Mouse (Mus musculus) midbrain, embryonic 14.5 days (tissue): ENCODE results near the gene 1810062G17Rik. TPM values are rescaled to one million over a fixed set of nuclear protein-coding genes. Genes with fewer than 3 reads are reported as not detected.

ENCODE experiments used
- ATAC-seq: fragments of 200-750 bp; cut with Nextera tagmentation; 2 replicates; pipeline ENCODE4 v1.8.0; 2017; ENCODE audit warnings: moderate number of reproducible peaks, moderate library complexity; ENCODE audit not compliant: low FRiP score, low TSS enrichment
- DNase-seq: peaks from one replicate; pipeline ENCODE4 v3.0.0-alpha.2; 2015
- H3K27ac ChIP-seq: fragments of 300-500 bp; sonication (generic); replicated peaks from 2 replicates; pipeline ENCODE4 v1.5.1; 2014; ENCODE audit warnings: mild to moderate bottlenecking, low read depth, low read length, moderate library complexity
- H3K27me3 ChIP-seq: fragments of 300-500 bp; sonication (generic); 2 replicates; pipeline ENCODE4 v1.6.1; 2014; ENCODE audit warnings: low read length, control low read depth, mixed read lengths; ENCODE audit not compliant: control insufficient read depth, insufficient read depth
- H3K36me3 ChIP-seq: fragments of 300-500 bp; sonication (generic); 2 replicates; pipeline ENCODE4 v1.6.1; 2014; ENCODE audit warnings: low read length, control low read depth; ENCODE audit not compliant: control insufficient read depth, insufficient read depth
- H3K4me1 ChIP-seq: fragments of 300-500 bp; sonication (generic); 2 replicates; pipeline ENCODE4 v1.6.1; 2014; ENCODE audit warnings: mild to moderate bottlenecking, antibody characterized with exemption, low read length, control low read depth; ENCODE audit not compliant: control insufficient read depth, insufficient read depth
- H3K4me2 ChIP-seq: fragments of 300-500 bp; sonication (generic); 2 replicates; pipeline ENCODE4 v1.6.1; 2014; ENCODE audit warnings: mild to moderate bottlenecking, low read length, moderate library complexity
- H3K4me3 ChIP-seq: fragments of 300-500 bp; sonication (generic); replicated peaks from 2 replicates; pipeline ENCODE4 v1.5.1; 2014; ENCODE audit warnings: low read depth, low read length
- H3K9ac ChIP-seq: fragments of 300-500 bp; sonication (generic); replicated peaks from 2 replicates; pipeline ENCODE4 v1.6.1; 2014; ENCODE audit warnings: mild to moderate bottlenecking, low read length, moderate library complexity
- H3K9me3 ChIP-seq: fragments of 300-500 bp; sonication (generic); 2 replicates; pipeline ENCODE4 v1.6.1; 2016; ENCODE audit warnings: low read length, control low read depth, mixed read lengths; ENCODE audit not compliant: control insufficient read depth
- WGBS: fragments of 180-500 bp; shearing (Covaris S2); extraction: QIAGEN DNeasy Blood & Tissue Kit; methylation state at CpG from one replicate; pipeline ENCODE4 v1.1.7; 2014; 5-methylcytosine and 5-hydroxymethylcytosine counted together
- polyA plus RNA-seq: library from polyadenylated mRNA; unstranded; fragments of >200 nt; fragmentation: Nextera tagmentation; extraction: Ambion mirVana; gene quantifications from 2 replicates; pipeline ENCODE4 v1.2.1, GENCODE M21; 2014

1810062G17Rik gene
- polyA plus RNA-seq, 1 experiment from 2014 or later: 0.24 TPM

DNA sequence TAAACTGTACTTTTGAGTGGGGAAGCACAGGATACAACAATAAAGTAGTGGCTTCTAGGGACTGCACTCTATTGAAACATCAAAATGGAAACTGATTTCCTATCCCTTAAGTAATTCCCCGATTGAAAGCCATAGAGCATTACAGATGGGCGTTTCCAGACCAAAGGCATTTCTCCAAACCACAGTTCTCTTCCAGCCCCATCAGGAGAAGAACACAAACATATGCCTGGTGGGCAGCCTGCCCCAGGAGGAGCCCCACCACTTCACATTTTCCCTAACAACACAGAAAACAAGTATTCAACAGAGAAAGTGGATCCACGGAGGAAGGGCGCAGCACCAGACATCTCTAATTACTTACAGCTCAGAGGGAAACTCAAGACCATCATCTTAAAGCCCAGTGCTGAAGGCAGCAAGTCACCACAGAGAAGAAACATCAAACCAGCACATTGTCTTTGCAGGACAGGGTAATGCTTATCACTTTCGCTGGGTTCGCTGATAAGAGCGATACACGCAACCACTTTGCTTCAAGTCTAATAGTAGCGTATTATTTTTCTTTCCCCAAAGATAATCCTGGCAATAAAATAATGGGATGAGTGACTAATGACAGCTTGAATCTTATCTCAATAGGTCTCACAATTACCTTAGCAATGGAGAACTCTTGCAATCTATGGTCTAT, 17.1 kb downstream of the 1810062G17Rik start:
- no peak overlapping the region for H3K4me3 ChIP-seq
- no peaks in the 10 kb centered on the region for H3K4me1 ChIP-seq
- no peaks in the 10 kb centered on the region for H3K9me3 ChIP-seq
- DNase-seq (no peak), ATAC-seq (no peak)
- no peak overlapping the region for H3K4me2 ChIP-seq
- H3K36me3 ChIP-seq: no peaks in the 10 kb centered on the region
- no peaks in the 10 kb centered on the region for H3K27me3 ChIP-seq
- H3K9ac ChIP-seq: no peak overlapping the region
- H3K27ac ChIP-seq: no peak overlapping the region
- WGBS: 88% methylated on average over 9 of the region's 9 CpGs

DNA sequence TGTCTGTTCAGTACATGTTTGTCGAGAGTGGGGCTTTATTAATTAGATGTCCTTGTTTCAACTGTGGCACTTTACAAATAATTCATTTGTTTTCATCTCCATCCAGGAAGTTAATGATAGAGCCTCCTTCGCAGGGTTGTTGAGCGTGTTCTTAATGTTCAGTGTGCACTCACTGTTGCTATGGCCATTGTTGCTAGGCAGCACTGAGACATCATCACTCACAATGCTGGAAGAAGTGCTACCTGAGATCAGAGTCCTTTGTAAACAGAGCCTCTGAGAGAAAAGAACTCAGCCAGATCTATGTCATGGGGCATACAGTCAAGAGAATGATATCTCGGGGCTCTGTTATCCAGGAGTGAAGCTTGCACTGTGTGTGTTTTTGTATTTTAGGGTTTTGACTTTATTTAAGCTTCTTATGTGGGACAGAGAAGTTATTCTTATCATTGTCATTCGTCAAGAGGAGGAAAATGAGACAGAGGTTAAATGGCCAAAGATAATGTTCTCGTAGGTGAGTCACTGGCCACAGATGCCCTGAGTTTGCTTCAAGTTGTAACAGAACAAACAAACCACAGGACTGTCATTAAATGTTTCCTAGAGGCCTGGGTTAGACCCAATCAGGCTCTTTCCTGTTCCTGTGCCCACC, 18.0 kb downstream of the 1810062G17Rik start:
- Histone ChIP-seq H3K9ac (no peak overlapping the region), H3K9me3 (no peaks in the 10 kb centered on the region), H3K4me3 (no peak overlapping the region), H3K36me3 (no peaks in the 10 kb centered on the region), H3K27me3 (no peaks in the 10 kb centered on the region), H3K4me1 (no peaks in the 10 kb centered on the region), H3K27ac (no peak overlapping the region), H3K4me2 (no peak overlapping the region)
- 80% methylated on average over 6 of the region's 6 CpGs for WGBS
- ATAC-seq (no peak), DNase-seq (peak; percentile 35)

DNA sequence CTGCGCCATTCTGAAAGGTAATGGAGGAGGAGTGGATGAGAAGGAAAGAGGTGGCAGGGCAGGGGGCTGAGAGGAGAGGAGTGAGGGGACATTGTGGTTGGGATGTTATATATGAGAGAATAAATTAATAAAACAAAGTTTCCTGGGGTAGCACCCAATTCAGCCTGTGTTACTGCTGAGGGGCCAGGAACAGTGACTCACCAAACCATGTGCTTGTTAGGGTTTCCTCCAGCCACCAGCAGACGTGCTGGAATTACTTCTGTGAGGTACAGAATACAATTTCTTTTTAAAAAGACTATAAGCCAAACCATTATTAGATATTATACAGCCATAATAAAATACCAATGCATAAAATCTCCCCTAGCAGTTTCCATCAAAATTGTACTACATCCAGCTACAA, 18.9 kb downstream of the 1810062G17Rik start:
- 90% methylated on average over 2 of the region's 2 CpGs for WGBS

DNA sequence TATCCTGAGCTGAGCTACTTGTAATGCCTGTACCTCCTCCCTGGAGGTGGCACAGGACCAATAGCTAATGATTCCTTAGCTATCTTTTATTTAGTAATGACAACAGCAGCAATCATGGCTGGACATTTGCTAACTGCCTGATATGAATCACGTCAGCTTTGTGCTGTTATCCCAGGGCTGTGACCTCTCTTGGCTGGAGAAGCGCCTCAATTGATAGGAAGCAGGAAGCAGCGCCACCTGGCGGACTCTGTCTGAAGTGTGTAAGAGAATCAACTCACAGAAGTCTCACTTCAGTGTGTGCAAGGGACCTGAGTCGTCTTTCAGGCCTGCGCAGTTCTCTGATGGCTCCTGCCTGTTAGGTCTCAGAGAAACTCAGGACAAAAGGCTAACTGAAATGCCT, 19.7 kb downstream of the 1810062G17Rik start:
- 9% methylated on average over 6 of the region's 6 CpGs for WGBS
- no peak overlapping the region for H3K4me2 ChIP-seq
- no peaks in the 10 kb centered on the region for H3K36me3 ChIP-seq

More for the DNA sequence above, 18.9 kb downstream of the 1810062G17Rik start:
- Histone ChIP-seq H3K36me3 (no peaks in the 10 kb centered on the region), H3K27me3 (no peaks in the 10 kb centered on the region), H3K9me3 (no peaks in the 10 kb centered on the region), H3K4me3 (no peak overlapping the region), H3K4me1 (no peaks in the 10 kb centered on the region), H3K9ac (no peak overlapping the region), H3K27ac (no peak overlapping the region), H3K4me2 (no peak overlapping the region)
- DNase-seq (no peak), ATAC-seq (no peak)

GRCm38 (mm10) chr3:36496273-36496672, 20.5 kb downstream of the 1810062G17Rik start:
- Histone ChIP-seq H3K9ac (no peak overlapping the region), H3K36me3 (no peaks in the 10 kb centered on the region), H3K27ac (no peak overlapping the region), H3K4me3 (no peak overlapping the region), H3K4me1 (no peaks in the 10 kb centered on the region), H3K4me2 (no peak overlapping the region), H3K9me3 (no peaks in the 10 kb centered on the region), H3K27me3 (no peaks in the 10 kb centered on the region)
- ATAC-seq (no peak), DNase-seq (no peak)
- 88% methylated on average over 9 of the region's 9 CpGs for WGBS

More for the DNA sequence above, 19.7 kb downstream of the 1810062G17Rik start:
- H3K27ac ChIP-seq: no peak overlapping the region
- H3K9ac ChIP-seq: no peak overlapping the region
- H3K4me3 ChIP-seq: no peak overlapping the region
- H3K9me3 ChIP-seq: no peaks in the 10 kb centered on the region
- no peaks in the 10 kb centered on the region for H3K27me3 ChIP-seq
- ATAC-seq: peak; percentile 73
- H3K4me1 ChIP-seq: no peaks in the 10 kb centered on the region
- DNase-seq: peak; percentile 93

- ATAC-seq: no peak
- Histone ChIP-seq H3K4me3 (no peak overlapping the region), H3K36me3 (no peaks in the 10 kb centered on the region), H3K27me3 (no peaks in the 10 kb centered on the region), H3K9me3 (no peaks in the 10 kb centered on the region), H3K4me1 (no peaks in the 10 kb centered on the region), H3K27ac (no peak overlapping the region), H3K9ac (no peak overlapping the region), H3K4me2 (no peak overlapping the region)
- 18% methylated on average over 14 of the region's 14 CpGs for WGBS
- peak; percentile 87 for DNase-seq
Measured at GRCm38 (mm10) chr3:36496746-36497145, 21.0 kb downstream of the 1810062G17Rik start.

- no peak overlapping the region for H3K9ac ChIP-seq
- 91% methylated on average over 6 of the region's 6 CpGs for WGBS
- H3K4me1 ChIP-seq: no peaks in the 10 kb centered on the region
- H3K36me3 ChIP-seq: no peaks in the 10 kb centered on the region
- H3K4me3 ChIP-seq: no peak overlapping the region
- no peak overlapping the region for H3K27ac ChIP-seq
- no peak overlapping the region for H3K4me2 ChIP-seq
- DNase-seq (no peak), ATAC-seq (no peak)
- no peaks in the 10 kb centered on the region for H3K9me3 ChIP-seq
- no peaks in the 10 kb centered on the region for H3K27me3 ChIP-seq
Measured at GRCm38 (mm10) chr3:36498224-36498623, 22.5 kb downstream of the 1810062G17Rik start.

DNA sequence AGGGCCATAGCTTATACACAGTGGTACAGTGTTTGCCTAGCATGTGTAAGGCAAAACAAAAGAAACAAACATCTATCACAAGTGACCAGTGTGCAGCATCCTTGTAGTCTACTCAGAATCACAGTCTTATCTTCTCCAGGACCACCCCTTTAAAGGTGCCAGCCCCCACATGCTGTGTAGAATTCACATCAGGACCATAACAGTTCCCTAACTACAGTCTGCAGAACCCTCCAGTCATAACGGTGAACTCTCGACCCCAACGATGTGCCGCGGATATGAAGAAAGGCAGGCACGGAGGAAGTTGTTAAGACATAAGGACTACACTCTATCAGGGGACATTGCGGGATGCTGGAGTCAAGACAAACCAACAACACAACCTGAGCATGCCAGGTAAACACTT, 23.7 kb downstream of the 1810062G17Rik start:
- no peaks in the 10 kb centered on the region for H3K9me3 ChIP-seq
- H3K4me2 ChIP-seq: no peak overlapping the region
- DNase-seq (no peak), ATAC-seq (no peak)
- no peak overlapping the region for H3K9ac ChIP-seq
- WGBS: 93% methylated on average over 7 of the region's 7 CpGs
- no peaks in the 10 kb centered on the region for H3K27me3 ChIP-seq
- H3K36me3 ChIP-seq: no peaks in the 10 kb centered on the region
- no peak overlapping the region for H3K27ac ChIP-seq
- H3K4me3 ChIP-seq: no peak overlapping the region
- no peaks in the 10 kb centered on the region for H3K4me1 ChIP-seq

DNA sequence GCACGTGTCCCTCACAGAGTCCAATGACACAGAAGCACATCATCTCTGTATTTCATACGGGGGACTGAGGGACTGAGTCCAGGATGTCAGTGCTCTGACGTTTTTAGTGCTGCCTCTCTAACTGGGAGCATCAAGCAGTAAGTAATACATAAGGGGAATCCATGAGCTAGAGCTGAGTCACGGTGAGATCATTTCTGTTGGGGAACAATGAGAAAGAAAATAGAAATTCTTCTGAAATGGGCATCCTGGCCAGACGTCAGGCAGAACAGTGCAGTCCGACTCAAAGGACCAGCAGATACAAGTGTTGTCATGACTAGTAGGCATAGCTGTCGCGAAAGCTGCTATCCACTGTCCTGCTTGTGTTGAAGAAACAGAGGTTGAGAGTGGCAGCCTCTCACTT, 25.2 kb downstream of the 1810062G17Rik start:
- H3K9me3 ChIP-seq: no peaks in the 10 kb centered on the region
- ATAC-seq: no peak
- no peaks in the 10 kb centered on the region for H3K27me3 ChIP-seq
- DNase-seq: no peak
- H3K27ac ChIP-seq: no peak overlapping the region
- H3K9ac ChIP-seq: no peak overlapping the region
- no peaks in the 10 kb centered on the region for H3K4me1 ChIP-seq
- H3K4me2 ChIP-seq: no peak overlapping the region
- 87% methylated on average over 8 of the region's 8 CpGs for WGBS
- no peaks in the 10 kb centered on the region for H3K36me3 ChIP-seq
- no peak overlapping the region for H3K4me3 ChIP-seq
